Mouse (Mus musculus): ENCODE results near the gene Oxsm.

GRCm38 (mm10) chr14:16207722-16208121 is 41.9 kb downstream of the Oxsm start:
- TF ChIP-seq GATA1 (IDR thresholded peaks at IDR 0.05; ENCODE audit: borderline replicate concordance, low read length) (no peak), FLI1 (IDR thresholded peaks at IDR 0.05; ENCODE audit: low read length) (no peak)
